Mouse (Mus musculus) heart, embryonic 11.5 days (tissue): Measurements from ENCODE around the gene Gm45521. TPM values are rescaled to one million over a fixed set of nuclear protein-coding genes. Genes with fewer than 3 reads are reported as not detected.

ENCODE experiments used
- ATAC-seq: fragments of 200-750 bp; cut with Nextera tagmentation; replicated peaks from 2 replicates; pipeline ENCODE4 v1.8.0; 2017; ENCODE audit warnings: moderate library complexity; ENCODE audit not compliant: insufficient number of reproducible peaks, low FRiP score, low TSS enrichment
- H3K27ac ChIP-seq: fragments of 300-500 bp; sonication (generic); 2 replicates; pipeline ENCODE4 v1.5.1; 2014; ENCODE audit warnings: mild to moderate bottlenecking, low read depth, low read length
- H3K27me3 ChIP-seq: fragments of 300-500 bp; sonication (generic); 2 replicates; pipeline ENCODE4 v1.6.1; 2014; ENCODE audit warnings: mild to moderate bottlenecking, low read length, mixed read lengths; ENCODE audit not compliant: control insufficient read depth, insufficient read depth
- H3K36me3 ChIP-seq: fragments of 300-500 bp; sonication (generic); 2 replicates; pipeline ENCODE4 v1.6.1; 2014; ENCODE audit warnings: mild to moderate bottlenecking, low read length, moderate library complexity, mixed read lengths; ENCODE audit not compliant: control insufficient read depth, insufficient read depth
- H3K4me1 ChIP-seq: fragments of 300-500 bp; sonication (generic); 2 replicates; pipeline ENCODE4 v1.6.1; 2014; ENCODE audit warnings: low read length; ENCODE audit not compliant: control insufficient read depth, insufficient read depth
- H3K4me2 ChIP-seq: fragments of 300-500 bp; sonication (generic); 2 replicates; pipeline ENCODE4 v1.6.1; 2014; ENCODE audit warnings: mild to moderate bottlenecking, moderate library complexity
- H3K4me3 ChIP-seq: fragments of 300-500 bp; sonication (generic); 2 replicates; pipeline ENCODE4 v1.5.1; 2014; ENCODE audit warnings: low read depth, low read length
- H3K9ac ChIP-seq: fragments of 300-500 bp; sonication (generic); 2 replicates; pipeline ENCODE4 v1.6.1; 2014; ENCODE audit warnings: mild to moderate bottlenecking, low read depth, low read length, moderate library complexity
- H3K9me3 ChIP-seq: fragments of 300-500 bp; sonication (generic); replicated peaks from 2 replicates; pipeline ENCODE4 v1.6.1; 2016; ENCODE audit warnings: low read length; ENCODE audit not compliant: control insufficient read depth
- WGBS: fragments of 180-500 bp; shearing (Covaris S2); extraction: QIAGEN DNeasy Blood & Tissue Kit; methylation state at CpG from one replicate; pipeline ENCODE4 v1.1.7; 2014; ENCODE audit not compliant: insufficient replicate concordance; 5-methylcytosine and 5-hydroxymethylcytosine counted together
- polyA plus RNA-seq: library from polyadenylated mRNA; unstranded; fragments of >200 nt; fragmentation: Nextera tagmentation; extraction: Ambion mirVana; gene quantifications from 2 replicates; pipeline ENCODE4 v1.2.1, GENCODE M21; 2014

The Gm45521 gene
- polyA plus RNA-seq, 1 experiment from 2014 or later: 0.33 TPM

DNA sequence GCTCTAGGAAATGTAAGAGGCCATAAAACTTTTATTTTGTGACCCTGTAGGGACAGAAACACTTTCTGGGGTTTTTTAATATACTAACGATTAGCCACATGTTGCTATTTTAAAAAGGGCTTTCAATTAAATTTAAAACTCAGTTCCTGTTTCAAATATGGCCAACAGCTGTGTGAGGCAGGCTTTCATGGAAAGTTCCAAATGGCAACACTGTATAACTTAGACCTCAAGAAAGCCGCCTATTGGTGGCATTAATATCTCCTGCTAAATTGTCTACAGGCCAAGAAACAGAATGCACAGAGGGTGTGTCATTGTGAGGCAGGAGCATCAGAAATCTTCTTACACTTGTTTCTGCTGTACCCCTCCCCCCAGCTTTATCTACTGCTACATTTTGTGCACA, 50.4 kb downstream of the Gm45521 start:
- Histone ChIP-seq H3K27ac (no peak overlapping the region), H3K4me1 (no peaks in the 10 kb centered on the region), H3K9ac (no peak overlapping the region), H3K4me3 (no peak overlapping the region), H3K36me3 (no peaks in the 10 kb centered on the region), H3K9me3 (no peaks in the 10 kb centered on the region), H3K4me2 (no peak overlapping the region), H3K27me3 (no peaks in the 10 kb centered on the region; the same call in 1 of the 2 replicates)
- 79% methylated on average over 2 of the region's 2 CpGs for WGBS
- ATAC-seq: no peak

DNA sequence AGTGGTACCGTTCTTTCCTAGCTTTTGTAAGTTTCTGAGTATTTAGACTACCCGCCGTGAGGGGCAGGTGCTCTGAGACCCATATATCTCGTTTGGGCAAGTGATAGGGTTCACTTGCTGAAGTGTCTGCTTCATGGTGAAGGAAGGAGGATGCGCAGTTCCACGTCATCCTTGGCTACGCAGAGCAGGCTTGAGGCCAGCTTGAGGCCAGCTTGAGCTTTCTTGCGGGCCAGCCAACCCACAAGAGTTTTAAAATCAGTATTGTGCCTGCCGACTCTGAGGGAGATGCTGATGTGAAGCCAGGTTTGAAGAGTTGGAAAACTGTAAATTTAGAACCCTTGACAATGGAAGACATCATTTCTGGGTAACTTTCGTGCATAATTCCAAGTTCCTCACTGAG, 50.8 kb downstream of the Gm45521 start:
- H3K4me1 ChIP-seq: no peaks in the 10 kb centered on the region
- WGBS: 81% methylated on average over 10 of the region's 10 CpGs
- ATAC-seq: no peak
- no peaks in the 10 kb centered on the region for H3K9me3 ChIP-seq
- no peak overlapping the region for H3K27ac ChIP-seq
- no peaks in the 10 kb centered on the region for H3K27me3 ChIP-seq
- H3K36me3 ChIP-seq: no peaks in the 10 kb centered on the region
- no peak overlapping the region for H3K9ac ChIP-seq
- no peak overlapping the region for H3K4me2 ChIP-seq
- no peak overlapping the region for H3K4me3 ChIP-seq

Other genes with a start within 250 kb of the Gm45521 start
- gene Gm26661, start 165.7 kb upstream of the Gm45521 start, polyA plus RNA-seq: not detected in 2 replicates
- 13.1 and 13.6 TPM in 2 replicates for gene Flnb, start 139.3 kb upstream of the Gm45521 start, polyA plus RNA-seq
- 0.06 TPM in 1 of 2 replicates, not detected in the other for gene Dnase1l3, start 37.3 kb downstream of the Gm45521 start, polyA plus RNA-seq
- gene Abhd6, start 45.6 kb downstream of the Gm45521 start, polyA plus RNA-seq: 9.4 and 10.2 TPM in 2 replicates
- 40.0 and 43.5 TPM in 2 replicates for gene Rpp14, start 123.1 kb downstream of the Gm45521 start, polyA plus RNA-seq
- gene Pxk, start 140.9 kb downstream of the Gm45521 start, polyA plus RNA-seq: 26.6 and 28.8 TPM in 2 replicates
- 413 and 460 TPM in 2 replicates for gene Pdhb, start 215.7 kb downstream of the Gm45521 start, polyA plus RNA-seq